Mouse (Mus musculus) retina, postnatal 7 days (tissue): ENCODE data around the gene Skp1a.

ENCODE experiments used
- DNase-seq: peaks from one replicate; pipeline ENCODE4 v3.0.0-alpha.2; 2012; ENCODE audit warnings: low read depth, low spot score

The Skp1a gene

DNA sequence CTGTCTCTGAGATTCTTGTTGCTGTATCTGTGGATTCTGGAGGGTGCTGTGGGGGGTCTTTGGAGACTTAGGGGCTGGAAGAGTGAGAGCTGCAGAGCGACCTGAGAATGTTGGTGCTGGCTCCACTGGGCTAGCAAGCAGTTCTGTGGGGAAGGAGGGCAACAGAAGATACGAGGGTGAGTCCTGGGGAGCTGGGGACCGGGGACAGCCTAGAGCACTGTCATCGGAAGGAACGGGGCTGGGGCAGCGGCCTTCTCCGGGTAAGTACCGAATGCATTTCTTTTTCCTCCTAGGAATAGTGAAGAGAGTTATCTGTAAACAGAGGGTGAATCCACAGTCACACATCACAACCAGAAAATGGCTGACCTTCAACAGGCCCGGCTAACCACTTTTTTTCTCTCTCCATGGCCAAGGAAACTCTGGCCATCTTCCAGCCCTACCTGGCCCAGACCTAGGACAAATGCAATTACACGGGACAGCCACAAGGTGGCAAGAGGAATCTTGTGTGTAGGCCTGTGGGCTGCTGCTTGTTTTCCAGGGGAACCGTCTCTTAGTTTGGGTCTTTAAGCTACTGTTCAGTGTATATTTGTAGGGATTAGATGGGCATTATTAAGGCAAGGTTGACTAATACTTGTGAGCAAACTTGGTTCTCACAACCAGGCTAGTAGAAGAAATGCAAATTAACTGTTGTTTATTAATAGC is 22.0 kb downstream of the Skp1a start:
- DNase-seq: peak; percentile 50

DNA sequence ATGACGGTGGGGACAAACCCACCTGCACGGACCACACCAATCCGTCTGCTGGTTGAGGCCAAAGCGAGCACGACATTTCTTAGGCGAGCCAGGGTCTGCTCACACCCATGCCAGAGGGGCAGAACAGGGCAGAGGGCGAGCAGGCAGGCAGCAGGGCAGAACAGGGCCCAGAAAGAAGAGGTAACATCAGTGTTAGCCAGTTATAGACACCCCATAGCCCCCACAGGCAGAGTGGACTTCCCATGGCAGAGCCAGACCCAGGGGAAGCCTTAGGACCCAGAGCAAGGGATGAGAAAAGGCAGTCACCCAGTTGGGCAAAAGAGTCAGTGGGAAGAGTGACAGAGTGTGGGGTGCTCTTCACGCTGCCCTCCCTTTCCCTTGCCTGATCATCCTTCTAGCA is 23.3 kb downstream of the Skp1a start:
- no peak for DNase-seq

DNA sequence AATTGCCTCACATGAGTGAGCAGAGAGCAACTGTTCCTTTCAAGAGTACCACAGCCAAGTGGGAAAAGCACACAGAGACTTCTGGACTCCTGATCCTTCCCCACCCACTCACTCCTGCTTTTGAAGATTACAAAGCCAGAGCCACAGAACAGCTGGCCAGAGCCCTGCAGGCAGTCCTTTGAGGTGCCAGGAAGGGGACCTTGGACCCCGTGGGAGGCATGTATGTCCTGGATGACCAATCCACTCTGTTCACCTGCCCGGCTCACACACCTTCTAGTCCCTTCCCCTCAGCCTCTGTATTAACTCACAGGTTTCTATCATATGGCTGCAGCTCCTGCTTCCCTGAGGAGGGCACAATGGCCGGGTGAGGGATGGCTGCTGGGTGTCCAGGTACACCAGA is 25.6 kb downstream of the Skp1a start:
- no peak for DNase-seq

DNA sequence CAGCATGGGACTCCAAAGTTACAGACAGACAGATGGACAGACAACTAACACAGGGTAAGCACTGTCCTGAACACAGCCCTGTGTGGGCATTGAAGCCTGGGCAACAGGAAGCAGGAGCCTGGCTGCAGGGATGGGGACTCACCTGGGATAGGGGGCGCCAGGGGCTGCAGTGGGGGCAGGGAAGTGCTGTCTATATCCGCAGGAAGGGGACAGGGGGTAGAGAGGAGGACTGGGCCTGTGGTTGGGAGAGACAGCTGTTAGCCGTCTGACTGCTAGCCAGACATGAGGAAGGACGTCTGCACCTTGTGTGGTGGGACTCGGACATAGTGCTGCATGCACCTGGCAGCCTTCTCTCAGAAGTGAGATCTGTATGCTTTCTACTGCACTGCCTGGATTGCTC is 26.9 kb downstream of the Skp1a start:
- DNase-seq: no peak

DNA sequence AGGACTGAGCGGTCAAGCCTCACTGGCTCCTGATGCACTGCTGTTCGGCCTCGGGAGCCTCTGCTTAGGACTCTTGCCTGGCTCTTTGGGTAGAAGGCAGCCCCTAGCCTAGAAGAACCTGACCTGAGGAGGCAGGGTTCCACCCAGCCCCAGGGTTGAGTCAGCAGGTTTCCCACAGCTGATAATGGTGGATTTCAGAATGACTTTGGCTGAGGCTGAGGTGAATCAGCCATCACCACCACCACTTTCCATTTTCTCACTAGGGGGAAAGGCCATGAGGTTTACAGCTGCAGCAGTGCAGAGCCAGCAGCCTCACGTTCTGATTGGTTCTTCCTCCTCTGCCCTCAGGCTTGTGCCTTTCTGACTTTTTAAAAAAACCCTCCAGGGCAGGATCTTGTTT is 29.1 kb downstream of the Skp1a start:
- no peak for DNase-seq

DNA sequence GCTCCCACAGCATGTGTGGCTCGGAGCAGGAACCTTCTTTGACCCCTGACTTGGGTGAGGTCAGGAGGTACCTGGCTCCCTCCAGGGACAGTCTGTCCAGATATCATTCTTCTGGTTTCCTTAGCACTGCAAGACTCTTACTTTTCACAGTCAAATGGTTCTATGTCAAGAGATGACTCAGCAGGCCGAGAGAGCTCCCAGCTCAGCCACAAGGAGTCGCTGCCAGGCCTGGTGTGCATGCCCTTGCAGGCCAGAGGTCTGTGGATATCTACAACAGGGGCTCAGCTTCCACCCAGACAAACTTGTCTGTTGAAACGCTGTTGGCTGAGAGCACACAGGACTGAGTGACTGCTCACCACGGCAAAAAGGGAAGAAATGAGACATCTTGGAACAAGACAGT is 30.1 kb downstream of the Skp1a start:
- DNase-seq: no peak

- DNase-seq: no peak
Measured at GRCm38 (mm10) chr11:52262338-52262737, 30.5 kb downstream of the Skp1a start.

- no peak for DNase-seq
Measured at GRCm38 (mm10) chr11:52264871-52265270, 33.1 kb downstream of the Skp1a start.

- no peak for DNase-seq
Measured at GRCm38 (mm10) chr11:52265616-52266307, 34.0 kb downstream of the Skp1a start.

- no peak for DNase-seq
Measured at GRCm38 (mm10) chr11:52267271-52267670, 35.5 kb downstream of the Skp1a start.

GRCm38 (mm10) chr11:52268104-52268835 is 36.5 kb downstream of the Skp1a start:
- DNase-seq: no peak

DNA sequence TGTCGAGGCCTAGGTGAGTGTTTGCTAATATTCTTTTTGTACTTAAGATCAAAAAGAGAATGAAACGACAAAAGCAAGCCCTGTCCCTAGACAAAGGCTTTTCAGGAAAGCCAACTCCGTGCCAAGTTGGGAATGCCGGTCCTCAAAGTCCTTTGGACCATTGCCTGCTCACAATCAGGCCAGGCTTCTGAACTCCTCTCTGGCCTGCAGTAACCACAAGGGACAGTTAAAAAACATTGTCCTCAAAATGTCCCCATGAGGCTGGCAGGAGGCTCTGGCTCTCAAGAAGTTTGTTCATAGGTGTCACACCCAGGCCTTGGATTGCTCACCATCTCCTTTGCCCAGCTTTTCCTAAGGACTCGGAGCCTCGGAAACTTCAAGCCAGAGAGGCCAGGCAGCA is 38.0 kb downstream of the Skp1a start:
- no peak for DNase-seq

- DNase-seq: no peak
Measured at GRCm38 (mm10) chr11:52271765-52272495, 40.1 kb downstream of the Skp1a start.

GRCm38 (mm10) chr11:52272619-52273018 is 40.8 kb downstream of the Skp1a start:
- DNase-seq: no peak

DNA sequence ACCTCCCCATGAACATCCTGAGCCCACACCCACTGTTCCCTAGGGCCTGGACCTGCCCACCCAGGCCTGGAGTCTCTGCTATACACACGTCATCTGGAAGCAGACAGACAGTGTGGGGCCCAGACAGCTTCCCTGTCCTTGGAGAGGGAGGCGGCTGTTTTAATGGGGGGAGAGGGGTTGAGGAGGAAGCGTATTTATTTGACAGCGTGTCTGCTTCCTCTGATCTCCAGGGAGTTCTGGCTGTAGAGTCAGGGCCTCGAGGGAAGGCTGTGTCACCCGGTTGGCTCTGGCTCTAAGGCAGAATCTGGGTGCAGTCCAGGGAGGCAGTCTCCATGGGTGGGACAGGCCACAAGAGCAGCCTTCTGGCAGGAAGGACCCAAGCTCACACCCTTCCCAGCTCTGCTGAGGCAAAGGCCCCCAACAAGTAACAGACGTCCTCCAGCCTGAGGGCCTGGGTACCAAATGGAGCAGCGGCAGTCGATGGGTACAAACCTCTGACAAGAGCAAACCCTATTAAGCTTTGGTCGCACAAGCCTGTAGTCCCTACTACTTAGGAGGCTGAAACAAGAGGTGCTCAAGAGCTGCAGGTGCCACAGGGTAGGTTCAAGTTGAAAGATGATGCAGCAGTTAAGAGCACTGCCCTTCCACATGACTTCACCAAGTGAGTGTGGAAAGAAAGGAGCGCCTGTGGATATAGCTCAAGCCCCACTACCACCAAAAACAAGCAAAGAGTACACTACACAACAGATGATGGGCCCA is 41.6 kb downstream of the Skp1a start:
- DNase-seq: no peak

- DNase-seq: no peak
Measured at GRCm38 (mm10) chr11:52273942-52274330, 42.1 kb downstream of the Skp1a start.

DNA sequence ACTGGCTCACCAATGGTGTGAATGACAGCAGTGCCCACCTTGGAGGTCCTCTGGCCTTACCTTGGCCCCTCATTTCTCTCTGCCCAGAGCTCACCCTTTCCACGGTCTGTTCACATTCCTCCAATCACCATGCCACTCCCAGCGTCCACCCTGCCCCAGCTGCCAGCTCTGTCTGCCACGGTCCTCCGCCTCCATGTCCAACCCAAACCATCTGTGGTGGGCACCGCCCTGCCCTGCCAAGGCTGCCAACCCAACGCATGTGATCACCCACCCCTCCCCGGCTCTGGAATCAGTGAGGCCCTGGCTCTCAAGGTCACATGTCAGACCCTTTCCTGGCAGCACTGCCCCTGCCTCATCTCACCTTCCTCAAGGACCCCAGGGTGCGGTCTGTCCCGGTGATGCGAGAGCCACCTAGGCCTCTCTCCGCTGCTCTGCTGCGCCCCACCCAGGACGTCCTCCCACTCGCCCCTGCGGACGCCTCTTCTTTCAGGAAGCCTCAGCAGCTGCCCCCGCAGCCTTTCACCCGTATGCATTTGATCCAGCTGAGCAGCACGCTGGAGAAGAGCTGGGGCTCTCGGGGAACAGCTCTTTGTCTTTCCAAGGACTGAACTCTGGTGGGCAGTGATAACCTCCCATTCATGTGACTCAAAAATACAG is 42.8 kb downstream of the Skp1a start:
- DNase-seq: no peak

GRCm38 (mm10) chr11:52275366-52275765 is 43.6 kb downstream of the Skp1a start:
- no peak for DNase-seq

DNA sequence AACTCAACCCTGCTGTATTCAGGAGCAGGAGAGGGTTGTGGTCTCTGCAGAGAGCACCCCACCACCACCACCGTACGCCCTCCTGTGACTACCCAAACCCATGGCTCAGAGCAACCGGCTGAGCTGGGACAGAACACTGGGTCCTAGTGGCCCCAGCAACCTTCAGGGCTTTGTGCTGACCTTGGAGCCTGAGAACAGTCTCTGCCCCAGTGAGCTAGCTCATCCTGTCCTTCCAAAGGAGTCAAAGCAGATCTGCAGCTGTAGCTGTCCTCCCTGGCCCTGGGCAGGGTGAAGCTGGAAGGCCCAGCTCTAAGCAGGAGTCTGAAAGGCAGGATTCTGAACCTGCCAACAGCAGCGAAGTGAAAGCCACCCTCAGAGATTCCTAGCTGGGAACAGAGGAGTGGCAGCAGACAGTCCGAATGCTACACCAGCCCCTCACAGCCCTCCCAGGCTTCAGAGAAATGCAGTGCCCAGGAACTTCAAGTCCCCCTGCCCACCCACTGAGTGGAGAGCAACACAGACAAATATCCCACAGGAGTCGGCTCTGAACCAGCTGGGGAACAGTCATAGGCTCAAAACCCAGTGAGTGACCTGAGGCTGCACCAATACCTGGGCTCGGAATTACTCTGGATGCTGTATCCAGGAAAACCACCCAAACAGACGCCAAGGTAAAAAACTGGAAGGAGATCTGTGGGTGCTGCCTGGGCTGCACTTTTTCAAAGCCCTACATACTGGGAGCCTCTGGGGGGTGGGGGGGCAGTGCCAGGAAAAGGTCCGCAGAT is 44.2 kb downstream of the Skp1a start:
- no peak for DNase-seq

- DNase-seq: no peak
Measured at GRCm38 (mm10) chr11:52276961-52277391, 45.2 kb downstream of the Skp1a start.
